Mouse (Mus musculus) gastrocnemius, postnatal 25 days (tissue): ENCODE data around the gene Il2. TPM values are rescaled to one million over a fixed set of nuclear protein-coding genes. Genes with fewer than 3 reads are reported as not detected.
A peak's percentile ranks its signal among the peaks of the same experiment; 100 is the strongest.

Experiments
- DNase-seq: peaks from one replicate; pipeline ENCODE4 v3.0.0; 2022
- long read RNA-seq, 2 experiments: library from polyadenylated mRNA; stranded (forward); transcript quantifications; one replicate each; pipeline ENCODE4 v2.0.0; 2021
- total RNA-seq, 2 experiments: library from RNA; stranded (reverse); gene quantifications; 1 replicate in 1 of 2; 2 replicates in 1 of 2; pipeline ENCODE4 v1.2.3; 2021

The Il2 gene
- not detected for total RNA-seq
- long read RNA-seq, experiment 1, result 0 reads
- long read RNA-seq, experiment 2, partial matches to known transcripts, result 0 of 1 reads
- long read RNA-seq, experiment 2, other reads (novel, unspliced or antisense), result 1 of 1 reads

- DNase-seq, result no peak
These were observed at the start of gene Il2 for GRCm38 (mm10) chr3:37125655-37126054. TSS of gene Il2 (minus strand) at chr3:37125959.

- no peak for DNase-seq
These were observed 49.2 kb upstream of the Il2 start for GRCm38 (mm10) chr3:37174711-37175572.

GRCm38 (mm10) chr3:37173285-37173684, 47.5 kb upstream of the Il2 start:
- no peak for DNase-seq

- no peak for DNase-seq
These were observed 43.5 kb upstream of the Il2 start for GRCm38 (mm10) chr3:37169283-37169682.

- DNase-seq, result no peak
These were observed 35.3 kb upstream of the Il2 start for GRCm38 (mm10) chr3:37161096-37161495.

- no peak for DNase-seq
These were observed 32.5 kb upstream of the Il2 start for GRCm38 (mm10) chr3:37158246-37158645.

GRCm38 (mm10) chr3:37157082-37157481, 31.3 kb upstream of the Il2 start:
- no peak for DNase-seq

GRCm38 (mm10) chr3:37154396-37154795, 28.6 kb upstream of the Il2 start:
- no peak for DNase-seq

GRCm38 (mm10) chr3:37153004-37153403, 27.2 kb upstream of the Il2 start:
- no peak for DNase-seq

- DNase-seq, result no peak
These were observed 26.5 kb upstream of the Il2 start for GRCm38 (mm10) chr3:37152274-37152673.

- no peak for DNase-seq
These were observed 21.1 kb upstream of the Il2 start for GRCm38 (mm10) chr3:37146810-37147209.

GRCm38 (mm10) chr3:37146406-37146805, 20.6 kb upstream of the Il2 start:
- DNase-seq, result no peak

GRCm38 (mm10) chr3:37144979-37145378, 19.2 kb upstream of the Il2 start:
- no peak for DNase-seq

GRCm38 (mm10) chr3:37141827-37142226, 16.1 kb upstream of the Il2 start:
- no peak for DNase-seq

GRCm38 (mm10) chr3:37140168-37140906, 14.6 kb upstream of the Il2 start:
- no peak for DNase-seq

GRCm38 (mm10) chr3:37139192-37139591, 13.4 kb upstream of the Il2 start:
- no peak for DNase-seq

GRCm38 (mm10) chr3:37137231-37137630, 11.5 kb upstream of the Il2 start:
- no peak for DNase-seq

GRCm38 (mm10) chr3:37129063-37129462, 3.3 kb upstream of the Il2 start:
- peak; percentile 58 for DNase-seq

GRCm38 (mm10) chr3:37128269-37128668, 2.5 kb upstream of the Il2 start:
- DNase-seq, result peak; percentile 59

GRCm38 (mm10) chr3:37126162-37126561, 403 bp upstream of the Il2 start:
- no peak for DNase-seq

- DNase-seq, result no peak
These were observed 35.0 kb downstream of the Il2 start for GRCm38 (mm10) chr3:37090721-37091120.

- DNase-seq, result no peak
These were observed 40.9 kb downstream of the Il2 start for GRCm38 (mm10) chr3:37084860-37085259.

- DNase-seq, result peak; percentile 55
These were observed 52.5 kb downstream of the Il2 start for GRCm38 (mm10) chr3:37073211-37073610.
